Comparison of ENCODE assay signal across 8 mouse cellular contexts in genomic region chr3:89195979-89196877, GRCm38 (mm10). TPM values are rescaled to one million over a fixed set of nuclear protein-coding genes. Genes with fewer than 3 reads are reported as not detected.
DNase-seq lines count a peak whose midpoint lies in the region; ATAC-seq lines count a peak whose summit lies in the region.

No protein-coding gene starts in this region.

- H3K4me1 ChIP-seq in hindbrain, embryonic 12.5 days, result peaks cover 10% of the 10 kb centered on the region

- peak; percentile 98 for DNase-seq in NIH3T3 (ENCODE audit: low read depth)
- peak; percentile 95 to 96 for DNase-seq in cerebellum, postnatal 10 days
- peak; percentile 79 to 80 for DNase-seq in frontal cortex, postnatal 10 days (ENCODE audit: low spot score in 2 of 2)
- peak; percentile 65 to 80 for DNase-seq in layer of hippocampus, postnatal 25 days (ENCODE audit: extremely low spot score in 1 of 2, low spot score in 1 of 2)
- DNase-seq in lung, postnatal 36 days, result peak; percentile 94
- peak; percentile 95 for DNase-seq in retina, postnatal 1 day
- peak; percentile 75 to 87 for DNase-seq in urinary bladder, adult 18-20 months (ENCODE audit: low spot score in 2 of 2)

- H3K9ac ChIP-seq in hindbrain, embryonic 12.5 days, result peak overlapping the region; percentile 63

- peak; percentile 96 for ATAC-seq in hindbrain, embryonic 12.5 days (ENCODE audit: low FRiP score)

- H3K9me3 ChIP-seq in hindbrain, embryonic 12.5 days (replicated peaks), result no peaks in the 10 kb centered on the region

- H3K4me3 ChIP-seq in hindbrain, embryonic 12.5 days, result peak overlapping the region; percentile 36

- peak overlapping the region; percentile 59 for H3K4me2 ChIP-seq in hindbrain, embryonic 12.5 days (replicated peaks)

- H3K27ac ChIP-seq in hindbrain, embryonic 12.5 days, result peak overlapping the region; percentile 82

- 10% methylated on average over 33 of the region's 33 CpGs for WGBS in hindbrain, embryonic 12.5 days

- no peaks in the 10 kb centered on the region for H3K27me3 ChIP-seq in hindbrain, embryonic 12.5 days

- no peaks in the 10 kb centered on the region for H3K36me3 ChIP-seq in hindbrain, embryonic 12.5 days

RNA-seq across cellular contexts. Expression of gene Gba, which starts 6.5 kb away (rescaled TPM):
- polyA plus RNA-seq in hindbrain, embryonic 12.5 days (2016; fragmentation: Nextera tagmentation; extraction: Ambion mirVana), result 50.3 and 51.3 TPM in 2 replicates
- total RNA-seq in layer of hippocampus, postnatal 25 days (2021), result 10 to 100 TPM; 59.9 to 63.6 TPM

RNA-seq across cellular contexts. Expression of gene Fam189b, which starts 13.3 kb away (rescaled TPM):
- polyA plus RNA-seq in hindbrain, embryonic 12.5 days (2016; fragmentation: Nextera tagmentation; extraction: Ambion mirVana), result 33.4 and 34.2 TPM in 2 replicates
- 10 to 100 TPM; 57.1 to 61.7 TPM for total RNA-seq in layer of hippocampus, postnatal 25 days (2021)

RNA-seq across cellular contexts. Expression of gene Thbs3, which starts 18.8 kb away (rescaled TPM):
- 64.5 and 71.3 TPM in 2 replicates for polyA plus RNA-seq in hindbrain, embryonic 12.5 days (2016; fragmentation: Nextera tagmentation; extraction: Ambion mirVana)
- 10 to 100 TPM; 37.0 to 50.7 TPM for total RNA-seq in layer of hippocampus, postnatal 25 days (2021)

RNA-seq across cellular contexts. Expression of gene Scamp3, which starts 19.0 kb away (rescaled TPM):
- 105 and 107 TPM in 2 replicates for polyA plus RNA-seq in hindbrain, embryonic 12.5 days (2016; fragmentation: Nextera tagmentation; extraction: Ambion mirVana)
- 10 to 100 TPM; 67.8 to 73.3 TPM for total RNA-seq in layer of hippocampus, postnatal 25 days (2021)

RNA-seq across cellular contexts. Expression of gene Mtx1, which starts 30.7 kb away (rescaled TPM):
- polyA plus RNA-seq in hindbrain, embryonic 12.5 days (2016; fragmentation: Nextera tagmentation; extraction: Ambion mirVana), result 174 and 175 TPM in 2 replicates
- total RNA-seq in layer of hippocampus, postnatal 25 days (2021), result 100 to 1,000 TPM; 102 TPM

Comparison
In these comparisons a context has a peak if more than half of its experiments do, and no peak if none do; other contexts are left out.
1. Peak in every context shown above with its lines: DNase-seq, ATAC-seq, H3K4me3 ChIP-seq and H3K27ac ChIP-seq.